Mouse (Mus musculus) lung, postnatal 36 days (tissue): ENCODE results near the gene Nav3.
A peak's percentile ranks its signal among the peaks of the same experiment; 100 is the strongest.

Experiments used
- DNase-seq: peaks from one replicate; pipeline ENCODE4 v3.0.0; 2022; ENCODE audit warnings: mixed read lengths

The Nav3 gene

GRCm38 (mm10) chr10:110175874-110176273 lies 280.1 kb downstream of the Nav3 start:
- no peak for DNase-seq

GRCm38 (mm10) chr10:110169416-110169815 lies 286.6 kb downstream of the Nav3 start:
- DNase-seq: no peak

- no peak for DNase-seq
These were observed 287.1 kb downstream of the Nav3 start for GRCm38 (mm10) chr10:110168892-110169291.

GRCm38 (mm10) chr10:110162596-110162995 lies 293.4 kb downstream of the Nav3 start:
- DNase-seq: peak; percentile 2

GRCm38 (mm10) chr10:110160894-110161293 lies 295.1 kb downstream of the Nav3 start:
- no peak for DNase-seq

GRCm38 (mm10) chr10:110159548-110159947 lies 296.5 kb downstream of the Nav3 start:
- no peak for DNase-seq

- DNase-seq: no peak
These were observed 297.9 kb downstream of the Nav3 start for GRCm38 (mm10) chr10:110158122-110158521.

GRCm38 (mm10) chr10:110156412-110156811 lies 299.6 kb downstream of the Nav3 start:
- no peak for DNase-seq

GRCm38 (mm10) chr10:110155494-110155893 lies 300.5 kb downstream of the Nav3 start:
- DNase-seq: peak; percentile 6

GRCm38 (mm10) chr10:110154873-110155237 lies 301.1 kb downstream of the Nav3 start:
- DNase-seq: no peak

GRCm38 (mm10) chr10:110154001-110154872 lies 301.8 kb downstream of the Nav3 start:
- no peak for DNase-seq

GRCm38 (mm10) chr10:110120572-110120971 lies 335.4 kb downstream of the Nav3 start:
- DNase-seq: no peak

- DNase-seq: no peak
These were observed 338.7 kb downstream of the Nav3 start for GRCm38 (mm10) chr10:110117341-110117740.

GRCm38 (mm10) chr10:110112669-110113458 lies 343.1 kb downstream of the Nav3 start:
- DNase-seq: no peak

GRCm38 (mm10) chr10:110103255-110103654 lies 352.7 kb downstream of the Nav3 start:
- no peak for DNase-seq

GRCm38 (mm10) chr10:110102231-110102630 lies 353.8 kb downstream of the Nav3 start:
- peak; percentile 2 for DNase-seq

- DNase-seq: peak; percentile 10
These were observed 361.6 kb downstream of the Nav3 start for GRCm38 (mm10) chr10:110094433-110094832.

GRCm38 (mm10) chr10:110088444-110089061 lies 367.5 kb downstream of the Nav3 start:
- no peak for DNase-seq

- DNase-seq: no peak
These were observed 370.1 kb downstream of the Nav3 start for GRCm38 (mm10) chr10:110085903-110086302.

GRCm38 (mm10) chr10:110085156-110085555 lies 370.8 kb downstream of the Nav3 start:
- DNase-seq: peak; percentile 46

GRCm38 (mm10) chr10:110076575-110076974 lies 379.4 kb downstream of the Nav3 start:
- DNase-seq: no peak

GRCm38 (mm10) chr10:110072355-110072754 lies 383.6 kb downstream of the Nav3 start:
- DNase-seq: no peak

- no peak for DNase-seq
These were observed 394.8 kb downstream of the Nav3 start for GRCm38 (mm10) chr10:110061166-110061565.
